Mouse (Mus musculus) left cerebral cortex, adult 9 months (tissue): ENCODE measurements around the gene Zfand2a.

Source experiments
- DNase-seq, 2 experiments: peaks; one replicate each; pipeline ENCODE4 v3.0.0; 2022; ENCODE audit warnings: low spot score in 2 of 2

The Zfand2a gene

GRCm38 (mm10) chr5:139484185-139484814 lies at the start of gene Zfand2a:
Gene Zfand2a (minus strand): TSS chr5:139484549.
- peak; percentile 99 to 100 for DNase-seq

- no peak for DNase-seq
These were observed 44.5 kb upstream of the Zfand2a start for GRCm38 (mm10) chr5:139528851-139529250.

DNA sequence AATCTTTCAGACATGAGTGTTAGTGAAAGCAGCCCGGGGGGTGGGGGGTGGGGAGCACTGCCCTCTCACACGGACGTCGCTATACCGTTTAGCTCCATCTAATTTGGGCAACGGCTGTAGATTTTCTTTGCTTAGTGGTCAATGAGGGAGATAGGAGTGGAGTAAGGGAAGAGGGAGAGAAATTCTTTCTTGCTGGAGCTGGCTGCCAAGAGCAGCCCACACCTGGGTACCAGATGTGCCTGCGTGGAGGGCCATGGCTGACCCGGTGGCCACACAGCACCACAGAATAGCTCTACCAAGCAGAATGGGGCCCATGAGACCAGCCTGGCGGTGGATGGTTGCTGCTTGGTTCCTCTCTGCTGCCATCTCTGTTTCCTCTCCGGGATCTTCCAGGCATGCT lies 37.6 kb upstream of the Zfand2a start:
- no peak for DNase-seq

GRCm38 (mm10) chr5:139520069-139520834 lies 35.9 kb upstream of the Zfand2a start:
- DNase-seq = no peak

GRCm38 (mm10) chr5:139516281-139516680 lies 31.9 kb upstream of the Zfand2a start:
- DNase-seq = no peak

DNA sequence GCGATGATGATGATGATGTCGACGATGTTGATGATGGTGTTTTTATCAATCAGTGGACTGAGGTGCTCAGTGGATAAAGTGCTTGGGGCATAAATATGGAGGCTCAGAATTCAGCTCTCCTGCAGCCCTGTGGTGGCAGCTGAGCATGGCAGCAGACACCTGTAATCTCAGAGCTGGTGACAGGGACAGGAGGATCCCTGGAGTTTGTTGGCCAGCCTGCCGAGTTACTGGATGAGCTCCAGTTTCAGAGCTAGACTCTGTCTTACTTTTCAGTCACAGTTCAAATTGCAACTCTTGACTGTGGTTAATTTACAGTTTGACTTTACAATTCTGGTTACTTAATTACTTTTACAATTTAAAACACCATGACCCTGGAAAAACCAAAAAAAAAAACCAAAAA lies 27.9 kb upstream of the Zfand2a start:
- no peak for DNase-seq

DNA sequence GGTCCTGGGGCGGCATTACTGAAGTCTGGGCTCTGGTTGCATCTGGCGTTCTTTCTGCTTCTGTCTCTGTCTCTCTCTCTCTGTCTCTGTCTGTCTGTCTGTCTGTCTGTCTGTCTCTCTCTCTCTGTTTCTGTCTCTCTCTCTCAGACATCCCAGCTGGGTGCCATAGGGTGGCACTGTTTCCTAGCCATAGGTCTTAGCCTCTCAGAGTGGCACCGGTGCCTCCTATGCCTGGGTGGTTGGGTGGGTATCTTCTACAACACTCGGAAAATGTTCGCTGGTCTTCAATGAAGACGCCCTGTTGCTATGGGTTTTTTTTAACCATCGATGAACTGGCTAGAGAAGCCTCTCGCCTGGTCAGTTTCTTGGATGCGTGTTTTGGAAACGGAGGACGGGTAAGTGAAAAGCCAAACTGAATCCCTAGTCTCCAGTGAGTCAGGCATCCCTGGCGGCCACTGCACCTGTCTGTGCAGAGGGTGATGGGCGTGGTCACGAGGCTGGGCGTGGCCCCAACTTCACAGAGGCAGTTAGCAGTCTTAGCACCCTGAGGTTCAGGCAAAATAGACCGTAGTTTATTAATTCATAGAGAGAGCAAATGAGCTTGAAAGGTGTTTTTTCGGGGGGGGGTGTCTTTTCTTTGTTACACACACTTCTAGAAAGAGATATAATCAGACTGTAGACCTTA lies 26.5 kb upstream of the Zfand2a start:
- no peak for DNase-seq

GRCm38 (mm10) chr5:139506207-139506606 lies 21.9 kb upstream of the Zfand2a start:
- no peak for DNase-seq

GRCm38 (mm10) chr5:139505073-139505606 lies 20.8 kb upstream of the Zfand2a start:
- DNase-seq = peak in 1 of 2 experiments; percentile 81

GRCm38 (mm10) chr5:139502281-139502680 lies 17.9 kb upstream of the Zfand2a start:
- peak; percentile 40 to 43 for DNase-seq

GRCm38 (mm10) chr5:139498791-139499190 lies 14.4 kb upstream of the Zfand2a start:
- DNase-seq = no peak

DNA sequence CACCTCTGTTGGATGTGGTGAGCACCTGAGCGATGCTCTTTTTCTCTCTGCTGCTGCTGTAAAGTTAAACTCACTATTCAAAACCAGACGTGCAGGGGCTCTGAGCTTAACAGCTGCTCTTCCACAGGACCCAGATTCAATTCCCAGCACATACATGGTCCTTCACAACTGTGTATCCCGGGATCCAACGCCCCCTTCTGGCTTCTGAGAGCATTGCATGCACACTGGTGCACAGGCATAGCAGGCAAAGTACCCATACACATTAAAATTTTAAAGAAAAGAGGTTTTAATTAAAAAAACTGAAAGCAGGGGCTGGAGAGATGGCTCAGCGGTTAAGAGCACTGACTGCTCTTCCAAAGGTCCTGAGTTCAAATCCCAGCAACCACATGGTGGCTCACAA lies 12.6 kb upstream of the Zfand2a start:
- DNase-seq = no peak

DNA sequence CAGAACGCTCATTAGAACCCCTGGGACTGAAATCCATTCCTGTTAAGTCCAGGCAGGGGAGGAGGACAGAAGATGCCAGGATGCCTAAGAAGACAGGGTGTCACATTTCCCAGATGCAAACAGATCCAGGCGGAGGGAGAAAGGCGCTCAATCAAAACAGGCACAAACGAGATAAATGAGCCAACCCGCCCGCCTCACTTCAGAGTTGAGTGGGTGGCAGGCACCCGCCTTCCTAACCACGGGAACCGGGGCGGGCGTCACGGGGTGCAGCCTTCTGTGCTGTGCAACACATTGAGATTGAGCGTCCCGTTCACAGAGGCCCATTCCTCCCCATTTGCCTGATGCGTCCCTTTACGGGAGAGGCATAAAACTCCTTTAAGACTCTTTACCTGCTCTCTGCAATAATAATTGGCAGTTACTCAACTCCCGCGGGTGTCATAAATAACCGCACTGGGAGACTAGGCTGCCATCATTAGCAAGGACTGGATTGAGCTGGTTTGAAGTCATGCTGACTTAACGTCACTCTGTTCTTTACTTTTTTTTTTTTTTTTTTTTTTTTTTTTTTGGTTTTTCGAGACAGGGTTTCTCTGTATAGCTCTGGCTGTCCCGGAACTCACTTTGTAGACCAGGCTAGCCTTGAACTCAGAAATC lies 10.8 kb upstream of the Zfand2a start:
- DNase-seq = peak in 1 of 2 experiments; percentile 34

GRCm38 (mm10) chr5:139493690-139494089 lies 9.3 kb upstream of the Zfand2a start:
- no peak for DNase-seq

DNA sequence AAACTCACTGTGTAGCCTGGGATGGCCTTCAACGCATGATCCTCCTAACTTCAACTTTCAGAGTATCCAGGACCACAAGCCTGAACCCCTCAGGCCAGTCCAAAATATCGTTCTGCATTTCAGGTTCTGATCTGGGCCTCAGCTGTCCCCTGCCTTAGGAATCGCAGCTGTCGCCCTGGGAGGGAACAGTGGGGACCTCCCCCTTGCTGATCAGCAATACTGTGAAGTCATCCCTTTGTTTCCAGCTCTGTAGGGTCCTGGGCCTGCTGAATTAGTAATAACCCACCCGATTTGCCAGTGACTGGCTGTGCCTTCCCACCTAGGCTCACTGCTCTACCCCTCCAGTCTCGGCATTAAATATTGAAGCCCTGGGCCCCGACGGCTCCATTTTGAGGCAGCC lies 7.0 kb upstream of the Zfand2a start:
- DNase-seq = no peak

- DNase-seq = no peak
These were observed 5.8 kb upstream of the Zfand2a start for GRCm38 (mm10) chr5:139490131-139490530.

- DNase-seq = no peak
These were observed 1.0 kb downstream of the Zfand2a start for GRCm38 (mm10) chr5:139483171-139483848.

DNA sequence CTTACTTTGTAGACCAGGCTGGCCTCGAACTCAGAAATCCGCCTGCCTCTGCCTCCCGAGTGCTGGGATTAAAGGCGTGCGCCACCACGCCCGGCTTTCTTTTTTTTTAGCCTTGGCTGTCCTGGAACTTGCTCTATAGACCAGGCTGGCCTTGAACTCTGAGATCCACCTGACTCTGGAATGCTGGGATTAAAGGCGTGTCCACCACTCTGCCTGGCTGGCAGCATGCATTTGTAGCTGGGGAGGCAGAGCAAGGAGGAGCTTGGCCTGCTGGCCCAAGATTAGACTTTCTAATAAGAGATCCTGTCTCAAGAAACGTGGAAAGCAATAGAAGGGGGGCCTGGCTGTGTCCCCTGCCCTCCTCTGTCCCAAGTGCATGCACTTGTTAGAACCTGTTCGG lies 3.9 kb downstream of the Zfand2a start:
- no peak for DNase-seq

- peak in 1 of 2 experiments; percentile 24 for DNase-seq
These were observed 5.3 kb downstream of the Zfand2a start for GRCm38 (mm10) chr5:139479088-139479487.

GRCm38 (mm10) chr5:139474741-139475140 lies 9.6 kb downstream of the Zfand2a start:
- DNase-seq = peak in 1 of 2 experiments; percentile 57

DNA sequence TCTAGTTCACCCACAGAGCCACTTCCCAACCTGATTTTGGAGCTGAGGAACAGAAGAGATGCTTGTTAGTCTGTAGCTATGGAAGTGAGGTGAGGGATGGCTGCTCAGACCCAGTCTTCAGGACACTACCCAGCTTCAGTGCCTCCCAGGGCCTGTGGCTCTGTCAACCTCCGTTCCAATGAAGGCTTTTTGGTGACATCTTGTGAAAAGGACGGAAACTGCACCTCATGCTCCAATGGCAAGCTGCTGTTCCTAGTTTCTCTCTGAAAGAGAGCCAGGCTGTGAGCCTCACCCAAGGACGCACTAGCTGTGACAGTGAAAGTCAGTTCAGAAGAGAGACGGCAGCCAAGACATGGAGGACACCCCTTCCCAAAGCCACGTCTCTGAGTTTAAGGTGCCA lies 16.4 kb downstream of the Zfand2a start:
- DNase-seq = peak in 1 of 2 experiments; percentile 53
